Mouse (Mus musculus) cerebellum, adult 9-10 months (tissue): ENCODE results near the gene Fam216a.
"Not testable (repeated sequence)": the region's sequence is repeated elsewhere in the genome, so short reads cannot be mapped to it uniquely, and the experiment has no call there.

Experiments
- DNase-seq: peaks from one replicate; pipeline ENCODE4 v3.0.0; 2022

Gene Fam216a

DNA sequence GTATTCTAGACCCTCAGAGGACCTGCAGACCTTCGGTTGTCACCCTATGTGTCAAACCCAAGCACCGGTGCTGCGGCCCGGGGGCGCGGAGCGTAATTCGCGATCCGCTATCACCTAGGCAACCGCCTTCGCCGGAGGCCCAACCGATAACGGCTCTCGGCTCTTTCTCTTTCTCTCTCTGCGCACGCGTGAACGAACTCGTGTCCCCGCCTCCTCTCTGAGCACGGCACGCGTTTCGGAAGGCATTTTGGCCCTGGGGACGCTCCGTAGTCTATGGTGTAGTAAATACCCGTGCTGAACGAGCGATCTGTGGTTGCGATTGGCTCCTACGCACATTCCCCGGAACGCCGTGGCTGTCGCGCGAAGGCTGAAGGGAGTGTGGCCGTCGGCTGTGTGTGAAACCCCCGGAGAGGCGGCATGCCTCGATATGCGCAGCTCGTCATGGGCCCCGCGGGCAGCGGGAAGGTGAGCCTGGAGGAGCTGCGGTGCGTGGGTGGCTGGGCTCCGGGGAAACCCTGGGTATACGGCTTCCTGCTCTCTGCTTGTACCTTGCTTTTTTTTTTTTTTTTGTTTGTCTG, at the start of gene Fam216a:
Gene Fam216a (minus strand): TSS at position 173 of the 578 bp plus-strand sequence.
- peak; percentile 99 for DNase-seq

DNA sequence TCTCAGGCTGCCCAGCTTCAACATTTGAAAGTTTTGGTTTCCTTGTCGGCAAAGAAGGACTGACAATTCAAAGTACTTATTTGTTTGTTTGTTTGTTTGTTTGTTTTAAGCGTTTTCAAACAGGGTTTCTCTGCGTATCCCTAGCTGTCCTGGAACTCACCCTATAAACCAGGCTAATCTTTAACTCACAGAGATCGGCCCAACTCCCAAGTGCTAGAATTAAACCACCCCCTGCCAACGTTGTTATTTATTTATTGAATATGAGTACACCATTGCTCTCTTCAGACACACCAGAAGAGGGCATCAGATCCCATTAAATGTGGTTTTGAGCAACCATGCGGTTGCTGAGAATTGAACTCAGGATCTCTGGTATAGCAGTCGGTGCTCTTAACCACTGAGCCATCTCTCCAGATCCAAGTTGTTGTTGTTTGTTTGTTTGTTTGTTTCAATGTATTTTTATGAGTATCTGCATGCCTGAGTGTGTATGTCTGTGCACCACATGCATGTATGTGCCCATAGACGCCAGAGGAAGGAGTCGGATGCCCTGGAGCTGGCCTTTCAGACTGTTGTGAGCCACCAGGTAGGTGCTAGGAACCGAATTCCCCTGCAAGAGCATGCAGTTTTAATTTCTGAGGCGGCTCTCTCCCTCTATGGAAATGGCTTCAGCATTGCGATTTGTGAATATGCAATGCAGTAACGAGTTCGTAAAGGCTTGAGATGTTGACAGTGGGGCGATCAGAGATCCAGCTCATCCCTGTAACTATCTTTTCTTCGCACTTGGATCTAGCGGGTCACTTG, 49.3 kb upstream of the Fam216a start, which contains the start of gene Anapc7:
Gene Anapc7 (plus strand): TSS at position 423 of the 798 bp plus-strand sequence.
- no peak for DNase-seq

DNA sequence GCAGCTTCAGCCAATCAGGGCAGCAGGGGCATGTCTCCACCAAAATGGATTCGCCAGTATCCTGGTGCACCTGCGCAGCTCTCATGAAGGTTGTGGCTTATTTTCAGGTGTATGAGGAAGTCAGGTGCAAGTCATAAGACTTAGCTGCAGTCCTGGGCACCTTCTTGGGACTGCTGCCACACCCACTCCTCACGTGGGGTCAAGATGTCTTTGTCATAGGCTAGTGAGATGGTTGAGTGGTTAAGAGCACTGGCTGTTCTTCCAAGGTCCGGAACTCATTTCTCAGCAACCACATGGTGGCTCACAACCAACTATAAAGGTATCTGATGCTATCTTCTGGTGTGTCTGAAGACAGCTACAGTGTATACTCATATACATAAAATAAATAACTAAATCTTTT, 48.5 kb upstream of the Fam216a start:
- DNase-seq, result not testable (repeated sequence)

DNA sequence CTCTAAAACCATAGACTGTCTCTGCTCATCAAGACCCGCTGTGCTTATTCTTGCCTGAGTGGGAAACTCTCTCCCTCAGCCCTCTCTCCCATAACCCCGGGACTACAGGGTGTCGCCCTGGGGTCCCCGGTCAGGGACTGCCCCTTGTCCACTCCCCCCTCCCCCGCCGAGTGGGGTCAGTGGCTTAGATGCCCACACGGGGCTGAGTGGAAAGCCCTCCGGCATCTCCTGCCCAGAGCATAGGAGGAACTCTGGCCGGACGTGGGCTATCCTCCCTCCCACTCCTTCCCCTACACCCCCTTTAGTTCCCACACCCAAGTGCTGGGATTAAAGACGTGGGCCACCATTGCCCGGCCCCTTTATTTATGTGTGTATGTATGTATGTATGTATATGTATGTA, 43.3 kb upstream of the Fam216a start:
- no peak for DNase-seq

DNA sequence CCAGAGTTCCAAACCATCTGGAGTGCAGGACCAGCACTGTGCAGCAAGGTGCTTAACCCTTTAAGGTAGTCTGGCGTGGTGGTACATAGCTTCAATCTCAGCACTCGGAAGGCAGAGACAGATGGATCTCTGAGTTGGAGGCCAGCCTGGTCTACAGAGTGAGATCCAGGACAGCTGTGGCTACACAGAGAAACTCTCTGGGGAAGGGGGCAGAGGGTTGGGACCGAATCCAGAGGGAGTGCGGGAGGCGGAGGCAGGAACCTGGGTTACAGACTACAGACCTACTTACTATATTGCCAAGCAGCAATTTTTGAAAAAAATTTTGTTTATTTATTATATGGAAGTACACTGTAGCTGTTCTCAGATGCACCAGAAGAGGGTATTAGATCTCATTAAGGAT, 42.2 kb upstream of the Fam216a start:
- DNase-seq, result no peak

DNA sequence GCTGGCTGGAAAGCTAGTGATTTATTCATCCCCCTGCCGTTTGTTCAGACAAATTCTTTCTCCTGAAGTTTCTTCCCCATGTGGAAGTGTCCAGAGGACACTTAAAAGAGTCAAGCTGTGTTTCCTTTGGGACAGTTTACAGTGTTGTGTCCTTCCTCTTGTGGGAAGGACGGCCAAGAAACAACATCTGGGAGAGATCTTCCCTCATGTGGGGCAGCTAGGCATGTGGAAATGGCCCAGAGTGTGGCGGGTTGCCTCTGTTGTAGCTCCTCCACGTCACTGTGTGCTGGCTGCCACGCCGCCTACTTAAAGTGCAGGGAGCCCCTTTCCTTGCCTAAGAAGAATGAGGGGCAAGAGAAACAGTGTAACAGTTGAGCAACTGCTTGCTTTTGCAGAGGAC, 40.7 kb upstream of the Fam216a start:
- no peak for DNase-seq

DNA sequence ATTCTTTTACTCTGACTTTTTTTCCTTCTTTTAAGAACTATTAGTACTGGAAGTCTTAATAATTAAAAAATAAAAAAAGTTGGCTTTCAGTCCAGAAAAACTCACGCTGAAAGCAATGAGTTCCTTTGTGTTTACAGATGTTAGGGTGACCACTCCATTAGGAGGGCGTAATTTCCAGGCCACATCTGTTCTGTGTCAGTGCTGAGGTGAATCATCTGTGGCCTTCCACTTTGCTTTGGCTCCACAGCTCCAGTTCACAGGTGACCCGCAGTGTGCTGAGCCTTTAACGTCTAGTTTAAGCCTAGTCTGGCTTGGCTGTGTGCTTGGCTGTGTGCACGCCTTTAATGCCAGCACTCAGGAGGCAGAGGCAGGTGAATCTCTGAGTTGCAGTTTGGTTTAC, 39.7 kb upstream of the Fam216a start:
- DNase-seq, result no peak

DNA sequence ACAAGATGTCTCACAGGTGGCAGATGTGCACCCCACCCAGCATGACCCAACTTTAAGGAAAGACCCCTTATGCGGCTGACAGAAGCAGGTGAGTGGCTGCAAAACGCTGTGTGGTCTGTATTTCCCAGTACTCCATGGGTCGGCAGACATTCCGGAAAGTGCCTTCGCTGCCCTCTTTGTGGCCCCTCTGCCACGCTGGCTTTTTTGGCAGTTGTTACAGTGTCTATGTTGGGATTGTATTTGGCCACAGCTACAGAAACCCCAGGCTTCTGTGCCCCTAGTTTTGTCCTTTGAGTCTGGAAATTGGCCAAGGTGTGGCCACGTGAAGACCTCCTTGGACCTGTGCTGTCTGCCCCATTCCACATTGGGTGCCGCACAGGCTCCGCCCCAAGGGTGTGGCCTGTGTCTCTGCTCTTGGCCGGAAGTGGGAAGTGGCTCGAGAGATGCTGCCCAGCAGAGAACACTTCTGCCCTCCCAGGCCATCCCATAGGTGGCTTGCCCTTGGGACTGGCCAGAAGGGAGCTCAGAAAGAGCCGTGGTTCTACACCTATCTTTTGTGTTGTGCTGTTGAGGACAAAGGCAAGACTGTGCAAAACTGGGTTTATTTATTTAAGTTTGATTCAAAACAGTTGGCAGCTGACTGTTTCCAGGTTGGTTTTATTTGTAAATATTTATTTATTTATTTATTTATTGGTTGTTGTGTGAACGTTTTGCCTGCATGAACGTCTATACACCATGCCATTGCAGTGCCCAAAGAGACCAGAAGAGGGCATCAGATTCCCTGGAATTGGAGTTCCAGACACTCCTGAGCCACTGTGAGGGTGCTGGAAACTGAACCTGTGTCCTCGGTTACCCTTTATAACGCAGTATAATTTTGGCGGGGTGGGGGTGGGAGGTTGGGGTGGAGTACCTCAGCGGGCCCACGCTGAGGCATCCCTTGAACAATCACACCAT, 37.8 kb upstream of the Fam216a start:
- DNase-seq, result no peak

DNA sequence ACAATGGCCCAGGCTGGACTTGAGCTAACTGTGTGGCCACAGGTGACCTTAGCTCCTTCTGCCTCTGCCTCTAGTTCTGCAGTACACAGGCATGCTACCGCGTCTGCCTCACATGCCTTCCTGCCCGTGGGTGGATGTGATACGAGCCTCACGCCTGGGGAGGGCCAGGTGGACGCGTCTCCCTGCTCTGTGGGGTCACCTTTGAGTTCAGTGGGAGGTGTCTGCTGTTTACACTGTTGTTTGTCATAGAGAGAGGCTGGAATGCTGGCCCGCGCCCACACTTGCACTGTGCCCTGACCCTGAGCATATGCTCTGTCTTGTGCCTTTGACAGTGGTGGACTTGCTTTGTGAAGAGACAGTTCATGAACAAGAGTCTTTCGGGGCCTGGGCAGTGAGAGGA, 33.4 kb upstream of the Fam216a start:
- DNase-seq, result no peak

DNA sequence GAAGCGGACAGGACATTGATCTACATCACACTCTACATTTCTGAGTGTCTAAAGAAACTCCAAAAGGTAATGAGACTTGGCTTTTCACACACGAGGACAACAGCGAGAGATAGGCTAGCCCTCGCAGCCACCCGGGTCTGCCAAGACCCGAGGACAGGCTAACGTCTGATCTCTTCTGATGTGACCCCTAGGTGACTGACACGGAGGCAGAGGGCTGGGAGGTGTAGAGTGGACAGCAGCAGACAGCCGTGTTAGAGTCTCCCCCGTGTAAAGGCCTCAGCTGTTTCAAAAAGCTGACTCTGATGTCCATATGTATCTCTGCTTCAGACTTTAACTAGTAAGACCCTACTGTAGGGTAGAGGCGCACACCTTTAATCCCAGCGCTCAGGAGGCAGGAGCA, 31.2 kb upstream of the Fam216a start:
- no peak for DNase-seq

DNA sequence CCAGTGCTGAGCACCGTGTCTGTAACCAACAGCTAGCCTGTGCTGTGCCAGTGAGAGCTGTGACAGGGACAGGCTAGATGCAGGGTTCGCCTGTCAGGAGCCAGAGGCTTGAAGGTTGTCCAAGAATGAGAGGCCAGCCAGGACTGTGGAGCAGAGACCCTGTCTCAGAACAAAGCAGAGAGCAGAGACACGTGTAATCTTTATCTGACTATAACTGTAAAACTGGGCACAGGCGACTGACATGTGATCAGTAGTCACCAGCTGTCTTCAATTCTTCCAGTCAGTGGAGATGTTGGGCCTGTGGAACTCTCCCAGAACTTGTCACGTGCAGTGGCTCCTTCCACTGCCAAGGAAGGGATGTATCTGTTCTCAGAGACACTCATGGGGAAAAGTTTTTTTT, 30.6 kb upstream of the Fam216a start:
- DNase-seq, result no peak

DNA sequence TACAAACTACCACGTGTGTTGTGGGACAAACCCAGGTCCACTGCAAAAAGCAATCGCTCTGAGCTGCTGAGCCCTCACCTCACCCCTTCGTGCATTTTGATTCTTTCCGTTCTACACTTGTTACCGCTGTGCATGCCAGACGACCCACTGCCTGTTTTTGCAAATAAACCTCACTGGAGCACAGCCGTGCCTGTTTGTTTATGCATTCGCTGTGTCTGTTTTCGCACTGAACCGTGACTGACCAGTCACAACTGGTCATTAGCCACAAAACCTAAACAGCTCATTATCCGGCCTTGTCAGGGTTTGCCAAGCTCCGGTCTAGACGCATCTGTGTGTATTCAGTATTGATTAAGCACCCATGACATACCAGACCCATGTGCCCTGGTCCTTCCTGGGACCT, 30.0 kb upstream of the Fam216a start:
- DNase-seq, result no peak

DNA sequence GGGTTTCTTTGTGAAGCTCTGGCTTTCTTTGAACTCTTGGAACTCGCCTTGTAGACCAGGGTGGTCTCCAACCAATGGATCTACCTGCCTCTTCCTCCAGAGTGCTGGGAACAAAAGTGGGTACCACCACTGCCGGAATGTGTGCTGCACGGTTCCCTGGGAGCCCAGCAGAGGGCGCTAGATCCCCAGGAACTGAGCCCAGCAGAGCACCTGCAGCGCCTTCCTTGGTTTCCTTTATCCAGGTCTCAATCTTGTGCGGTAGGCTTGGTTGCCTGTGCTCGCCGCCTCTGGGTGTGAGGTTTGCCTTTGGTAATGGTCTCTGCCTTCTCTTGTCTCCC, 29.1 kb upstream of the Fam216a start:
- DNase-seq, result peak; percentile 81

DNA sequence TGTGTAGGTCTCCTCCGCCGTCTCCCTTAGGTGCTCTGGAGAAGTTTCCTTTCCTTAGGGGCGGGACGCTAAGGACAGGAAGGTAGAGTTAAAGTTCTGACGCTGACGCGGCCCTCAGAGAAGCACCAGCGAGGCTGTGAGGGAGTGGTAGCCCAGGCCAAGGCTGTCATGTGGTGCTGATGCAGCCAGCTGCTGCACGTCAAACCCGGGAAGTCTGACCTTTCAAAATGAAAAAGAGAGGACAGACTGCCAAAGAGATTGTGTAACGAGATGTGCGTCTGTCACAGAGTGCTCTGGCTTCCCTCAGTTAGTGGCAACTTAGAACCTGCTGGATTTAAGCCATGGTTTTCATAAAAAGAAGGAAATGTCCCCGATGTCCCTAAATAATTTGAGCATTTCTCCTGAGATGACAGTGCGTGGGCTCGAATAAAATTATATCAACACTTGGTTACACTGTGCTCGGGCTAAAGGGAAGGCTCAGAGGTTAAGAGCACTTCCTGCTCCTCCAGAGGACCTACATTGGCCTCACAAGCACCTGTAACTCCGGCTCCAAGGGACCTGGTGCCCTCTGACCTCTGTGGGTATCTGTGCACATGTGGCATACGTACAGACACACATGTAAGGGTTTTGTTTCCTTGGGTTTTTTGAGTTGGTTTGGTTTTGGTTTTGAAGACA, 28.6 kb upstream of the Fam216a start:
- DNase-seq, result no peak

DNA sequence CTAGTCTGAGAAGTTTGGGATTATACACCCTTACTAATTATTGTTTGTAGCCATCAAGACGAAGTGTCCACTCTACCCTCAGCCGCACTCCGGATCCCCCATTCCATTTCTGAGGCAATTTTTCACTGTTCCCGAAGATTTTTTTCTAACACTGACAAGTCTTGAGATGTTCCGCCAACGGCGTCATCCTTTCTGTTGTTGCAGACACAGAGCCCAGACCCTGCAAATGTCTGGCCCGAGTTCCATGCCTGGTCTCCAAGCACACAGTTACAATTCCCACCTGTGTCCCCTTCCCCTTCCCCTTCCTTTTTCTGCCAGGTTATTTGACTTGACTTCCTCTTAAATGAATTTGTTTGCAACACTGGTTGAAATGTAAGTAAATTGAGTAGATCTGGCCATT, 27.7 kb upstream of the Fam216a start:
- no peak for DNase-seq

DNA sequence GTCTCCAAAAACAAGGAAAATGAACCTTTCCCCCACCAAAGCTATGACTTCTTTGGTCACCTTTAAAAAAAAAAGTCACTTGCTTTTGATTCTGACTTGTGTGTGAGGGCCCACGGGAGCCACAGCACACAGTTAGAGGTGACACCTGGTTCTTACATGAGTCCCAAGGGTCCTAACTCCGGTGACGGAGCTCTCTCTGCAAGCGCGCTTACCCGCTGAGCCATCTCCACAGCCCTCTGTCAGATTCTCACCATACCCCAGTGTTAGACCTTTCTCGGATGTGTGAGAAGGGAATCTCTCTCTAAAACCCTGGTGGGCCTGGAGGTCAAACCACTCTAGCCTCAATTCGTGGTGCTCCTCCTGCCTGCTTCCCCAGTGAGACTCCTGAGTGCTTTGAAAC, 25.3 kb upstream of the Fam216a start:
- DNase-seq, result peak; percentile 7

DNA sequence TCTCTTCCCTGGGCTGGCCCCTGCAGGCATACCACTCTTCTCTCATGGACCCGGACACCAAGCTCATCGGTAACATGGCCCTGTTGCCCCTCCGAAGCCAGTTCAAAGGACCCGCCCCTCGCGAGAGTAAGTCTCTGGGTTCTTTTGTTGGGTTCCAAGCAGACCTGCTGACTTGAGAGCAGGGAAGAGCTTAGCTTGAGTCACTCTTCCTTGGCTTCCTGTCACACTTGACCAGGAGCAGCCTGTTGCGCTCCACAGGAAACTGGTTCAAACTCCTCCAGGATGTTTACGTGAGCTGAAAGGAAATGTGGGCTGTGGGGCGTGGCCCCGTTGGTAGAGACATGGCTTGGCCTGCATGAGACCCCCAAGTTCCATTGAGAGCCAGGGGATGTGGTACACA, 24.6 kb upstream of the Fam216a start:
- DNase-seq, result peak; percentile 18

DNA sequence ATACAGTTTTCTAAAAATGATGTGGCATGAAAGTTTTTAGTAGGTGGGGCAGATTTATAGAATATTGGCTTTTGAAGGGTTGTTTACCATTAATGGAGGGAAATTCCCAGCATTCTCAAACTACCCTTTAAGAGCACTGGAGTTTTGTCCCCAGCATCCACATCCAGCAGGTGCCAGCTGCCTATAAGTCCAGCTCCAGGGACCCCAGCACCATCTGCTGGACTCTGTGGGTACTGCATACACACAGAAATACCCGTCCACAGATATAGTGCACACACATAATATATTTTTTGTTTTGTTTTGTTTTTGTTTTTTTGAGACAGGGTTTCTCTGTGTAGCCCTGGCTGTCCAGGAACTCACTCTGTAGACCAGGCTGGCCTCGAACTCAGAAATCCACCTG, 21.7 kb upstream of the Fam216a start:
- DNase-seq, result peak; percentile 78

DNA sequence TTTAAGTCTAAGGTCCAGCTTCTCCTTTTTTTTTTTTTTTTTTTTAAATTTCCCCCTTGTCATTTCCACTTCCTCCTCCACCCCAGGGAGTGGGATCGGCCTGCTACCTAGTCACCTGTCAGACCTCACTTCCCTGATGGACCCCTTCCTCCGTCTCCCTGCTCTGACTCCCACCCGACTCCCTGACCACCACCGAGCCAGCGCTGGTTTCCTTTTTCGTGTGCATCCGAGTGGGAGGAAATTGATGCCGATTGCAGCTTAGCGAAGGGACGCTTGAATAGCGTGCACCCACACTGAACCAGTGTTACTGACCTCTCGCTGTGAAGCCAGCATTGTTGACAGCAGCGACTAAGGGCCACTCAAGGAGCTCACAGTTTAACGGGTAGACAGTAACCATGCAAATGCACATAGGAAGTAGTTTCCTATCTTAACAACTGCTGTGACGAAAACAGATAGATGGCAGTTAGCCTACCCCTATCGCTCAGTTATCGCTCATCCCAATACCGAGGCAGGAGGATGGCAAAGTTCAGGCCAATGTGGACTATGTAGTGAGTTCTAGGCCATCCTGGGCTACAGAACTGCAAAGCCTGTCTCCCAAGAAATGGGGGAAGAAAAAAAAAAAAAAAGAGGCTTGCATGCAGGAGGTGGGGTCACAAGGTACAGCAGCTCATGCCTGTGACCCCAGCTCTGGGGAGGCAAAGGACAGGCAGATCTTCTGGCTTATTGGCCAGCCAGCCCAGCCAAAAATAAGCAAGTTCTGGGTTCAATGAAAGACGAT, 20.3 kb upstream of the Fam216a start:
- peak; percentile 44 for DNase-seq

DNA sequence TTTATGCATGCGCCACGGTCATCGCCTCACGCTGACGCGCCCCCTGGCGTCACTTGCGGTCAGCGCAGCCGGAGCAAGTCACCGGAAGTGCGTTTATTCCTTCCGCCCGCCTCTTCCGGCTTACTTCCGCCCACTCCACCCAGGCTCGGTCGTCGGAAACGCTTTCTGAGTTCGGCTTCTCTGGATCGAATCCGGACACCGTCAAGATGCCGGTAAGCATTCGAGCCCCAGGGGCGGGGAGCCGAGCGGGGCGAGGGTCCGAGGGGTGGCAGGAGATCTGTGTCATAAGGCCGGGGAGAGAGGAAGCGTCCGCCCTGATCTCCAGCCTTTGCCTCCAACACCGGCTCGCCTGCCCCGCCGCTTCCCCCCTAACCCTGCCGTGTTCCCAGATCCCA, 19.6 kb upstream of the Fam216a start, which contains the start of gene Arpc3:
Gene Arpc3 (plus strand): TSS at position 93 of the 395 bp plus-strand sequence.
- peak; percentile 90 for DNase-seq

DNA sequence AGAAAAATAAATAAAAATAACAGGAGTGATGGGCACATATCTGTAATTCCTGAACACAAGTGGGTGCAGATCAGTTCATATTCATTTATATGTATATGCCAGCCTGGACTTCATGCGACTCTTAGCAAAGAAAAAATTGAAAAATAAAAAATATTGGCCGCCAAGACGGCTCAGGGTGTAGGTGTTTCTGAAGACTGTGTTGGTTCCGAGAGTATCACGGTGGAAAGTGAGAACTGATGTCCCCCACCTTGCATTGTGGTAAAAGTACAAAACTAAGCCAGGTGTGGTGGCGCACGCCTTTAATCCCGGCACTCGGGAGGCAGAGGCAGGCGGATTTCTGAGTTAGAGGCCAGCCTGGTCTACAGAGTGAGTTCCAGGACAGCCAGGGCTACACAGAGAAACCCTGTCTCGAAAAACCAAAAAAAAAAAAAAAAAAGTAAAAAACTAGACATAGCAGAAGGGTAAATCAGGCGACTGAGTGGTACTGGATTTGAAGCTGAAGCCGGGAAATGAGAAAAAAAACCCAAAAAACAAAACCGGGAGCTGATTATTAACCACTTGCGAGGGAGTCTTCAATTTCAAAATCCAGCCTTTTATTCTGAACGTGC, 19.1 kb upstream of the Fam216a start:
- DNase-seq, result no peak

DNA sequence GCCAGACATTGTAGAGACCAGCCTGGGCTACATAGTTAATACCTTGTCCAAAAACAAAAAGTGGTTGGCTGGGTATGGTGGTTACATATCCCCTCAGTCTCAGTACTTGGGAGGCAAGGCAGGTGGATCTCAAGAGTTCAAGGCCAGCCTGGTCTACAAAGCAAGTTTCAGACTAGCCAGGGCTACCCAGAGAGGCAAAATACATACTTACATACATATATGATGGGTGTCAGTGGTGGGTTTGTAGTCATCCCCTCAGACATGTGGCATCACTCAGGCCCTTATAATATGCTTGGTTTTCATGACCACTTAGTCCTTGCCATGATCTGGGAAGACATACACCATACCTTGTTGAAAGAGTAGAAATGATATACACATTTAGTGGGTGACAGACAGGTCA, 18.5 kb upstream of the Fam216a start:
- DNase-seq, result peak; percentile 36
